Mouse (Mus musculus): Measurements from ENCODE around the gene Tectb. TPM values are rescaled to one million over a fixed set of nuclear protein-coding genes. Genes with fewer than 3 reads are reported as not detected.

Tectb gene
- polyA plus RNA-seq, 1 experiment from 2014 or later, result 0.05 TPM

- WGBS, result 60% methylated on average over 3 of the region's 3 CpGs
- no peak for TF ChIP-seq CTCF (IDR thresholded peaks at IDR 0.05; ENCODE audit: low read depth)
- H3K27me3 ChIP-seq (ENCODE audit: insufficient read depth, low read length), result no peaks in the 10 kb centered on the region
- H3K4me2 ChIP-seq (ENCODE audit: low read length), result no peak overlapping the region
- no peaks in the 10 kb centered on the region for H3K4me1 ChIP-seq (replicated peaks; ENCODE audit: insufficient read depth, low read length)
- ATAC-seq (replicated peaks; ENCODE audit: low FRiP score, low read depth), result no peak
- no peak overlapping the region for H3K4me3 ChIP-seq (replicated peaks; ENCODE audit: low read depth, low read length)
- no peaks in the 10 kb centered on the region for H3K36me3 ChIP-seq (ENCODE audit: insufficient read depth, low read length)
- no peak for DNase-seq (ENCODE audit: low spot score)
- H3K9me3 ChIP-seq (replicated peaks; ENCODE audit: low read length), result no peaks in the 10 kb centered on the region
- H3K9ac ChIP-seq (ENCODE audit: low read depth, low read length), result no peak overlapping the region
- H3K27ac ChIP-seq, result no peak overlapping the region
Observed at GRCm38 (mm10) chr19:55185651-55186050, 5.1 kb downstream of the Tectb start.

GRCm38 (mm10) chr19:55190065-55190464 is 9.5 kb downstream of the Tectb start:
- H3K4me2 ChIP-seq (ENCODE audit: low read length), result no peak overlapping the region
- no peak for DNase-seq (ENCODE audit: low spot score)
- no peak for ATAC-seq (replicated peaks; ENCODE audit: low FRiP score, low read depth)
- no peaks in the 10 kb centered on the region for H3K9me3 ChIP-seq (replicated peaks; ENCODE audit: low read length)
- no peak overlapping the region for H3K4me3 ChIP-seq (replicated peaks; ENCODE audit: low read depth, low read length)
- WGBS, result 72% methylated on average over 5 of the region's 5 CpGs
- no peak for TF ChIP-seq CTCF (IDR thresholded peaks at IDR 0.05; ENCODE audit: low read depth)
- H3K27me3 ChIP-seq (ENCODE audit: insufficient read depth, low read length), result no peaks in the 10 kb centered on the region
- H3K36me3 ChIP-seq (ENCODE audit: insufficient read depth, low read length), result no peaks in the 10 kb centered on the region
- H3K4me1 ChIP-seq (replicated peaks; ENCODE audit: insufficient read depth, low read length), result no peaks in the 10 kb centered on the region
- no peak overlapping the region for H3K27ac ChIP-seq
- H3K9ac ChIP-seq (ENCODE audit: low read depth, low read length), result no peak overlapping the region

GRCm38 (mm10) chr19:55191596-55191995 is 11.1 kb downstream of the Tectb start:
- H3K27ac ChIP-seq, result no peak overlapping the region

GRCm38 (mm10) chr19:55192254-55192945 is 11.9 kb downstream of the Tectb start:
- no peak overlapping the region for H3K27ac ChIP-seq
- DNase-seq (ENCODE audit: low spot score), result no peak
- no peaks in the 10 kb centered on the region for H3K4me1 ChIP-seq (replicated peaks; ENCODE audit: insufficient read depth, low read length)
- ATAC-seq (replicated peaks; ENCODE audit: low FRiP score, low read depth), result no peak
- H3K27me3 ChIP-seq (ENCODE audit: insufficient read depth, low read length), result no peaks in the 10 kb centered on the region
- no peak for TF ChIP-seq CTCF (IDR thresholded peaks at IDR 0.05; ENCODE audit: low read depth)
- 82% methylated on average over 21 of the region's 21 CpGs for WGBS
- H3K9ac ChIP-seq (ENCODE audit: low read depth, low read length), result no peak overlapping the region
- no peaks in the 10 kb centered on the region for H3K36me3 ChIP-seq (ENCODE audit: insufficient read depth, low read length)
- no peak overlapping the region for H3K4me2 ChIP-seq (ENCODE audit: low read length)
- no peaks in the 10 kb centered on the region for H3K9me3 ChIP-seq (replicated peaks; ENCODE audit: low read length)
- H3K4me3 ChIP-seq (replicated peaks; ENCODE audit: low read depth, low read length), result no peak overlapping the region

More at GRCm38 (mm10) chr19:55191596-55191995, 11.1 kb downstream of the Tectb start:
- H3K27me3 ChIP-seq (ENCODE audit: insufficient read depth, low read length), result no peaks in the 10 kb centered on the region
- H3K9me3 ChIP-seq (replicated peaks; ENCODE audit: low read length), result no peaks in the 10 kb centered on the region
- no peak for TF ChIP-seq CTCF (IDR thresholded peaks at IDR 0.05; ENCODE audit: low read depth)
- ATAC-seq (replicated peaks; ENCODE audit: low FRiP score, low read depth) (no peak), DNase-seq (ENCODE audit: low spot score) (no peak)
- H3K36me3 ChIP-seq (ENCODE audit: insufficient read depth, low read length), result no peaks in the 10 kb centered on the region
- H3K4me2 ChIP-seq (ENCODE audit: low read length), result no peak overlapping the region
- H3K9ac ChIP-seq (ENCODE audit: low read depth, low read length), result no peak overlapping the region
- no peaks in the 10 kb centered on the region for H3K4me1 ChIP-seq (replicated peaks; ENCODE audit: insufficient read depth, low read length)
- WGBS, result 69% methylated on average over 2 of the region's 2 CpGs
- no peak overlapping the region for H3K4me3 ChIP-seq (replicated peaks; ENCODE audit: low read depth, low read length)

- H3K36me3 ChIP-seq (ENCODE audit: insufficient read depth, low read length), result no peaks in the 10 kb centered on the region
- DNase-seq (ENCODE audit: low spot score) (peak; percentile 69), ATAC-seq (replicated peaks; ENCODE audit: low FRiP score, low read depth) (no peak; the same call in 1 of the 2 replicates)
- no peak overlapping the region for H3K4me2 ChIP-seq (ENCODE audit: low read length)
- TF ChIP-seq CTCF (IDR thresholded peaks at IDR 0.05; ENCODE audit: low read depth), result no peak
- no peaks in the 10 kb centered on the region for H3K4me1 ChIP-seq (replicated peaks; ENCODE audit: insufficient read depth, low read length)
- H3K27ac ChIP-seq, result 0 out of 2 replicates have a peak overlapping the region, but pooled peaks have one; percentile 19
- H3K9me3 ChIP-seq (replicated peaks; ENCODE audit: low read length), result no peaks in the 10 kb centered on the region
- no peaks in the 10 kb centered on the region for H3K27me3 ChIP-seq (ENCODE audit: insufficient read depth, low read length)
- H3K9ac ChIP-seq (ENCODE audit: low read depth, low read length), result no peak overlapping the region
- no peak overlapping the region for H3K4me3 ChIP-seq (replicated peaks; ENCODE audit: low read depth, low read length)
- 74% methylated on average over 11 of the region's 11 CpGs for WGBS
Observed at GRCm38 (mm10) chr19:55193717-55194394, 13.3 kb downstream of the Tectb start.

GRCm38 (mm10) chr19:55194520-55195170 is 14.1 kb downstream of the Tectb start:
- peak overlapping the region; percentile 19; the same call in 1 of the 2 replicates for H3K27ac ChIP-seq
- WGBS, result 71% methylated on average over 7 of the region's 7 CpGs
- no peaks in the 10 kb centered on the region for H3K9me3 ChIP-seq (replicated peaks; ENCODE audit: low read length)
- no peaks in the 10 kb centered on the region for H3K27me3 ChIP-seq (ENCODE audit: insufficient read depth, low read length)
- no peak overlapping the region for H3K9ac ChIP-seq (ENCODE audit: low read depth, low read length)
- DNase-seq (ENCODE audit: low spot score), result peak; percentile 78
- no peak overlapping the region for H3K4me3 ChIP-seq (replicated peaks; ENCODE audit: low read depth, low read length)
- ATAC-seq (replicated peaks; ENCODE audit: low FRiP score, low read depth), result no peak; the same call in 1 of the 2 replicates
- no peaks in the 10 kb centered on the region for H3K4me1 ChIP-seq (replicated peaks; ENCODE audit: insufficient read depth, low read length)
- no peak overlapping the region for H3K4me2 ChIP-seq (ENCODE audit: low read length)
- H3K36me3 ChIP-seq (ENCODE audit: insufficient read depth, low read length), result no peaks in the 10 kb centered on the region
- no peak for TF ChIP-seq CTCF (IDR thresholded peaks at IDR 0.05; ENCODE audit: low read depth)
